Mouse (Mus musculus): ENCODE measurements around the gene Muc3. TPM values are rescaled to one million over a fixed set of nuclear protein-coding genes. Genes with fewer than 3 reads are reported as not detected.
A peak's percentile ranks its signal among the peaks of the same experiment; 100 is the strongest.

The Muc3 gene
- polyA plus RNA-seq, 1 experiment from 2014 or later: not detected

- WGBS: 56% methylated on average over 28 of the region's 28 CpGs
- H3K27ac ChIP-seq: peak overlapping the region; percentile 82
Observed at GRCm38 (mm10) chr5:137102575-137103522, 46.3 kb downstream of the Muc3 start.

GRCm38 (mm10) chr5:137102078-137102477 is 47.0 kb downstream of the Muc3 start:
- H3K4me3 ChIP-seq: no peak overlapping the region
- no peak for DNase-seq (ENCODE audit: low spot score)
- H3K4me1 ChIP-seq: peaks cover 21% of the 10 kb centered on the region
- no peaks in the 10 kb centered on the region for H3K36me3 ChIP-seq
- WGBS: 73% methylated on average over 10 of the region's 10 CpGs
- H3K27ac ChIP-seq: peak overlapping the region; percentile 82; the same call in 1 of the 2 replicates
- H3K27me3 ChIP-seq (ENCODE audit: insufficient read depth, poor library complexity, severe bottlenecking): no peaks in the 10 kb centered on the region; the same call in 1 of the 2 replicates
- no peaks in the 10 kb centered on the region for H3K9me3 ChIP-seq

More at GRCm38 (mm10) chr5:137102575-137103522, 46.3 kb downstream of the Muc3 start:
- peak overlapping the region; percentile 29; the same call in 1 of the 2 replicates for H3K4me3 ChIP-seq
- no peaks in the 10 kb centered on the region for H3K9me3 ChIP-seq
- DNase-seq (ENCODE audit: low spot score): peak; percentile 90
- H3K27me3 ChIP-seq (ENCODE audit: insufficient read depth, poor library complexity, severe bottlenecking): no peaks in the 10 kb centered on the region; the same call in 1 of the 2 replicates
- H3K36me3 ChIP-seq: no peaks in the 10 kb centered on the region
- peaks cover 21% of the 10 kb centered on the region for H3K4me1 ChIP-seq

GRCm38 (mm10) chr5:137100660-137101059 is 48.5 kb downstream of the Muc3 start:
- Histone ChIP-seq H3K9me3 (no peaks in the 10 kb centered on the region), H3K36me3 (no peaks in the 10 kb centered on the region), H3K4me3 (no peak overlapping the region), H3K27me3 (ENCODE audit: insufficient read depth, poor library complexity, severe bottlenecking) (no peaks in the 10 kb centered on the region; the same call in 1 of the 2 replicates), H3K4me1 (peaks cover 17% of the 10 kb centered on the region), H3K27ac (no peak overlapping the region)
- WGBS: 60% methylated on average over 4 of the region's 4 CpGs
- no peak for DNase-seq (ENCODE audit: low spot score)

- no peak for DNase-seq (ENCODE audit: low spot score)
- Histone ChIP-seq H3K4me1 (peaks cover 13% of the 10 kb centered on the region), H3K27ac (no peak overlapping the region), H3K4me3 (no peak overlapping the region), H3K36me3 (no peaks in the 10 kb centered on the region), H3K27me3 (ENCODE audit: insufficient read depth, poor library complexity, severe bottlenecking) (no peaks in the 10 kb centered on the region; the same call in 1 of the 2 replicates), H3K9me3 (no peaks in the 10 kb centered on the region)
- 68% methylated on average over 11 of the region's 11 CpGs for WGBS
Observed at GRCm38 (mm10) chr5:137098418-137098817, 50.7 kb downstream of the Muc3 start.

GRCm38 (mm10) chr5:137096037-137096436 is 53.1 kb downstream of the Muc3 start:
- Histone ChIP-seq H3K36me3 (no peaks in the 10 kb centered on the region), H3K27me3 (ENCODE audit: insufficient read depth, poor library complexity, severe bottlenecking) (no peaks in the 10 kb centered on the region; the same call in 1 of the 2 replicates), H3K4me1 (no peaks in the 10 kb centered on the region), H3K9me3 (no peaks in the 10 kb centered on the region), H3K27ac (no peak overlapping the region), H3K4me3 (no peak overlapping the region)
- no peak for DNase-seq (ENCODE audit: low spot score)
- 61% methylated on average over 1 of the region's 1 CpGs for WGBS

- H3K27me3 ChIP-seq (ENCODE audit: insufficient read depth, poor library complexity, severe bottlenecking): no peaks in the 10 kb centered on the region; the same call in 1 of the 2 replicates
- WGBS: 78% methylated on average over 10 of the region's 10 CpGs
- H3K4me3 ChIP-seq: no peak overlapping the region
- no peaks in the 10 kb centered on the region for H3K9me3 ChIP-seq
- no peak overlapping the region for H3K27ac ChIP-seq
- no peaks in the 10 kb centered on the region for H3K4me1 ChIP-seq
- no peak for DNase-seq (ENCODE audit: low spot score)
- H3K36me3 ChIP-seq: no peaks in the 10 kb centered on the region
Observed at GRCm38 (mm10) chr5:137095135-137095534, 54.0 kb downstream of the Muc3 start.

GRCm38 (mm10) chr5:137093720-137094119 is 55.4 kb downstream of the Muc3 start:
- H3K4me3 ChIP-seq: no peak overlapping the region
- 67% methylated on average over 9 of the region's 9 CpGs for WGBS
- H3K9me3 ChIP-seq: no peaks in the 10 kb centered on the region
- no peak overlapping the region for H3K27ac ChIP-seq
- DNase-seq (ENCODE audit: low spot score): no peak
- no peaks in the 10 kb centered on the region for H3K27me3 ChIP-seq (ENCODE audit: insufficient read depth, poor library complexity, severe bottlenecking)
- no peaks in the 10 kb centered on the region for H3K36me3 ChIP-seq
- 0 out of 2 replicates have a peak, but pooled peaks cover 3% of the 10 kb centered on the region for H3K4me1 ChIP-seq

GRCm38 (mm10) chr5:137091560-137091959 is 57.6 kb downstream of the Muc3 start:
- 66% methylated on average over 6 of the region's 6 CpGs for WGBS
- Histone ChIP-seq H3K36me3 (no peaks in the 10 kb centered on the region), H3K27ac (no peak overlapping the region), H3K4me1 (0 out of 2 replicates have a peak, but pooled peaks cover 3% of the 10 kb centered on the region), H3K4me3 (no peak overlapping the region), H3K9me3 (no peaks in the 10 kb centered on the region), H3K27me3 (ENCODE audit: insufficient read depth, poor library complexity, severe bottlenecking) (no peaks in the 10 kb centered on the region)
- DNase-seq (ENCODE audit: low spot score): no peak

GRCm38 (mm10) chr5:137090870-137091269 is 58.3 kb downstream of the Muc3 start:
- Histone ChIP-seq H3K4me1 (0 out of 2 replicates have a peak, but pooled peaks cover 3% of the 10 kb centered on the region), H3K27ac (no peak overlapping the region), H3K27me3 (ENCODE audit: insufficient read depth, poor library complexity, severe bottlenecking) (no peaks in the 10 kb centered on the region), H3K36me3 (no peaks in the 10 kb centered on the region), H3K9me3 (no peaks in the 10 kb centered on the region), H3K4me3 (no peak overlapping the region)
- 68% methylated on average over 10 of the region's 10 CpGs for WGBS
- DNase-seq (ENCODE audit: low spot score): no peak

- Histone ChIP-seq H3K4me1 (0 out of 2 replicates have a peak, but pooled peaks cover 3% of the 10 kb centered on the region), H3K4me3 (no peak overlapping the region), H3K9me3 (no peaks in the 10 kb centered on the region), H3K27ac (no peak overlapping the region), H3K36me3 (no peaks in the 10 kb centered on the region), H3K27me3 (ENCODE audit: insufficient read depth, poor library complexity, severe bottlenecking) (no peaks in the 10 kb centered on the region)
- DNase-seq (ENCODE audit: low spot score): no peak
- 78% methylated on average over 8 of the region's 8 CpGs for WGBS
Observed at GRCm38 (mm10) chr5:137087410-137087809, 61.7 kb downstream of the Muc3 start.

- no peak for DNase-seq (ENCODE audit: low spot score)
- no peaks in the 10 kb centered on the region for H3K27me3 ChIP-seq (ENCODE audit: insufficient read depth, poor library complexity, severe bottlenecking)
- no peak overlapping the region for H3K4me3 ChIP-seq
- peaks cover 10% of the 10 kb centered on the region; the same call in 1 of the 2 replicates for H3K4me1 ChIP-seq
- H3K9me3 ChIP-seq: no peaks in the 10 kb centered on the region
- H3K36me3 ChIP-seq: no peaks in the 10 kb centered on the region
- H3K27ac ChIP-seq: no peak overlapping the region
- 86% methylated on average over 3 of the region's 3 CpGs for WGBS
Observed at GRCm38 (mm10) chr5:137085731-137086130, 63.4 kb downstream of the Muc3 start.

GRCm38 (mm10) chr5:137085021-137085420 is 64.1 kb downstream of the Muc3 start:
- Histone ChIP-seq H3K4me3 (no peak overlapping the region), H3K27ac (no peak overlapping the region), H3K9me3 (no peaks in the 10 kb centered on the region), H3K27me3 (ENCODE audit: insufficient read depth, poor library complexity, severe bottlenecking) (no peaks in the 10 kb centered on the region), H3K36me3 (no peaks in the 10 kb centered on the region), H3K4me1 (peaks cover 16% of the 10 kb centered on the region; the same call in 1 of the 2 replicates)
- DNase-seq (ENCODE audit: low spot score): no peak
- WGBS: 73% methylated on average over 6 of the region's 6 CpGs

Data from heart, embryonic 10.5 days (tissue).